Mouse (Mus musculus): ENCODE data around the gene Afp. TPM values are rescaled to one million over a fixed set of nuclear protein-coding genes. Genes with fewer than 3 reads are reported as not detected.

The Afp gene
- 1.1 and 1.7 TPM in 2 replicates for polyA plus RNA-seq (2012; rRNA removed)

GRCm38 (mm10) chr5:90490518-90490917 lies at the start of gene Afp:
Gene Afp (plus strand): TSS chr5:90490737.

GRCm38 (mm10) chr5:90460619-90461018 lies 29.9 kb upstream of the Afp start, which contains the start of gene Alb:
Gene Alb (plus strand): TSS chr5:90460897.

GRCm38 (mm10) chr5:90518356-90519100 lies 28.0 kb downstream of the Afp start, which contains the start of gene Afm:
Gene Afm (plus strand): TSS chr5:90518932.

Other genes with a start within 250 kb of the Afp start
- 55.1 and 56.3 TPM in 2 replicates for gene Ankrd17, start 124.2 kb upstream of the Afp start, polyA plus RNA-seq (2012; rRNA removed)
- gene Gm9958, start 123.5 kb upstream of the Afp start, polyA plus RNA-seq (2012; rRNA removed), result 2.3 TPM in 2 replicates
- 1.3 and 2.0 TPM in 2 replicates for gene Alb, start 29.8 kb upstream of the Afp start, polyA plus RNA-seq (2012; rRNA removed)
- gene Afm, start 28.2 kb downstream of the Afp start, polyA plus RNA-seq (2012; rRNA removed), result not detected in 2 replicates
- gene 5830473C10Rik, start 70.4 kb downstream of the Afp start, polyA plus RNA-seq (2012; rRNA removed), result 0.17 and 0.18 TPM in 2 replicates
- gene Rassf6, start 149.9 kb downstream of the Afp start, polyA plus RNA-seq (2012; rRNA removed), result 0.93 and 1.3 TPM in 2 replicates